Mouse (Mus musculus) common myeloid progenitor, adult 5-6 weeks (primary cell): ENCODE results near the gene Adgrg2. TPM values are rescaled to one million over a fixed set of nuclear protein-coding genes. Genes with fewer than 3 reads are reported as not detected.

ENCODE experiments used
- ATAC-seq: replicated peaks from 2 replicates; pipeline ENCODE4 v1.8.0; 2016; ENCODE audit warnings: low read depth, mild to moderate bottlenecking, moderate TSS enrichment, inconsistent platforms; ENCODE audit not compliant: poor library complexity, severe bottlenecking
- total RNA-seq: library from RNA; stranded (forward); fragments of 200-1000, 187-1606 nt; gene quantifications from 2 replicates; pipeline ENCODE4 v1.2.3, GENCODE M21; 2017

Adgrg2 gene
- total RNA-seq, 1 experiment from 2014 or later, result 0.23 TPM

GRCm38 (mm10) chrX:160501095-160501494 lies 110.6 kb downstream of the Adgrg2 start:
- ATAC-seq, result no peak

DNA sequence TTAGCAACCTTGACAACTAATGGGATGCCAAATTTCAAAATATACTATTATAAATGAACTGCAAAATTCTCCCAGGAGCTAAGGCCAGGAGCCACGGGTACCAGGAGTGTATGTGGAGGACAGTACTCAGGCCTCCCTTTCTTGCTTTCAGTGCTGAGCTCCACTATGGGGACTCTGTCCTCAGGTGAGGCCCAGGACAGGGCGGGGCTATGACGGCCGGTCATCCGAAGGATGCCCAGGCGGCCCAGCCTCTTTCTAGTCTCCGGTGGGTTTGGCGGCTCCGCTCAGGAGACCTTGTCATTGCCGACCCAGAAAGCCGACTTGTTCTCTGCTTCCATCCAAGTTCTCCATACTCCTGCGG lies 111.2 kb downstream of the Adgrg2 start:
- ATAC-seq, result peak; percentile 30; the same call in 1 of the 2 replicates

DNA sequence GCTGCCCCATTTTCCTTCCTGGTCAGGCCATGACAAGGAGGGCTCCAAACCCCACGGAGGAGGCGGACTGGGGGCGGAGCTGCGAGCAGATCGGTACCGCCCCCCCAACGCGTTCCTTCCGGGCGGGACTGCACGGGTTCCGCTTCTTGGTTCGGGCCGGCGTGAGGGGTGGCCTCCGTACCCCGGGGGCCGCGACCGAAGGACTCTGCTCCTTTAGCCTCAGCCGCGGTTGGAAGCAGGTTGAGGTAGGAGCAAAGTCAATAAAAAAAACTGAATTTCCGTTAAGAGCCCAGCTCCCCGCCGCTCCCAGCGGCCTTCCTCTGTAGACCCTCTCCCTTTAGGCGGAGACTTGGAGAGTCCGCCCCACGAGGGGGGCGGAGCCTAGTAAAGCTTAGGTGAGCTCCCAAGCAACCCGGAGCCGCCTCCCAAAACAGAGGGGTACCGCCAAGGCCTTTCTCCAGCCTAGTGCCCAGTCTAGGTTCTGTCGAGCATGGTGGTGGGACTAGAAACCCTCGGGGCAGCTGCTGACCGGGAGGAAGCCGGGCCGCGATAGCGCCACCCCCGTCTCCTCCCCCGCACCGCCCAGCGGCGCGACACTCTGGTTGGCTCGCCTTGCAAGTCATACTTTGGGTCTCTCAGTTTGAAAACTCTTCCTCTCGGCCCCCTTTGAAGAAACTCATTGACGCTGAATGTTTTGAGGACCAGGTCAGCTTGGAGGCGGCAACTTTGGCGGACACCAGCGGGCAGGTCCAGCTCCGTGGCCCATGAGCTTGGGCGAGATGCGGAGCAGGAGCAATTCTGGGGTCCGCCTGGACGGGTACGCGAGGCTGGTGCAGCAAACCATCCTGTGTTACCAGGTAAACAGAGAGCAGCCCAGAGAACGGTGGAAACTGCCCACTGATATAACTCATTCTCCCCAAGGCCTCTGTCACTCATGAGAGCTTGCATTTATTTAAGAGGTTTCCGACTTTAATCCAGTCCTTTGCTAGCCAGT lies 111.9 kb downstream of the Adgrg2 start, which contains the start of gene Phka2:
TSS of gene Phka2 (plus strand) at position 119 of the 994 bp plus-strand sequence.
- ATAC-seq, result peak; percentile 94

- ATAC-seq, result no peak
These were observed 118.6 kb downstream of the Adgrg2 start for GRCm38 (mm10) chrX:160509046-160509445.

DNA sequence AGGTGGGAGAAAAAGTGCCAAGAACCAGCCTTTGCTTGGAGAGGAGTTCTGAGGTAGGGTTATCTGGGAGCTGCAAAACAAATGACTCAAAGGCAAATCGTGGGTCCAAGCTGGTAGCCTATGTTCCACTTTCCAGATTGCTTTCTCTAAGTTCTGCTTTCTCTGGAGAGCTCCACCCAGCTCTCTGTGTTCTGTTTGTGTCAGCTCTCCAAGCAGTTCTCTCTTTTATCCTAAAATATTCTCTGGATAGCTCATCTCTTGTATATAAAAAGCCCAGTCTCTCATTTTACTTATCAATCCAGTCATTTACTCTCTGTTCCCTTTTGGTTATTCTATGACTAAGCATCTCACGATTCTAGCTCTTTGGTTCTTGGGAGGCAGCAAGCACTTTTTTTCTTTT lies 119.7 kb downstream of the Adgrg2 start:
- peak; percentile 63 for ATAC-seq

- ATAC-seq, result no peak; the same call in 1 of the 2 replicates
These were observed 125.5 kb downstream of the Adgrg2 start for GRCm38 (mm10) chrX:160516027-160516426.

- no peak for ATAC-seq
These were observed 152.3 kb downstream of the Adgrg2 start for GRCm38 (mm10) chrX:160542772-160543171.

Other genes with a start within 250 kb of the Adgrg2 start
- gene Phka2, start 111.5 kb downstream of the Adgrg2 start, total RNA-seq, result 48.4 and 51.5 TPM in 2 replicates